Mouse (Mus musculus) bone marrow macrophage, adult 2 months (primary cell): ENCODE measurements at regions not wholly inside any gene's neighbourhood (a gene's known extent, or its start where the extent isn't known, plus 50 kb on each side); places are given as distances from the start of the nearest gene placed in this dataset.

Experiments used
- CTCF ChIP-seq: IDR thresholded peaks from 2 replicates; pipeline ENCODE4 v1.5.1; 2012; ENCODE audit warnings: low read depth, mild to moderate bottlenecking, low read length, moderate library complexity
- POLR2A ChIP-seq: IDR thresholded peaks from 2 replicates; pipeline ENCODE4 v1.6.1; 2012; ENCODE audit warnings: mild to moderate bottlenecking, low read depth, low read length, borderline replicate concordance

DNA sequence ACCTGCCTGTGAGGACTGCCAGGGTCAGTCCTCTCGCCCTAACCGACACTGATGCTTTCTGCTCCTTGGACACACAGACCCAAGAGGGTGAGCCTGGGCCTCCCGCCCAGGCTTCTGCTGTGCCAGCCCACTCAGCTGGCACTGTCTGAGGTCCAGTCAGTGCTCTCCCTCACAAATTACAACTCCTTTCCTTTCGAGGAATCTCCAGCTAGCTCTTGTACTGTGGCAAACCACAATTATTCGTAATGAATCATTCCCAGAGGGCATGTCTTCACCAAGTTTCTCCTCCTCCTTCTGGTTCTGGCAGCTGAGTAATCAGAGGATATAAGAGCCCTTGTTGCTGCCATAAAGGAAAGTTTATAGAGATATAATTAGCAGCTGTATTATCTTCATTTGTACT is 155.2 kb downstream of the 9530068E07Rik start:
- TF ChIP-seq CTCF, result no peak
- TF ChIP-seq POLR2A, result no peak
